Mouse (Mus musculus): ENCODE results near the gene Camsap2.

Camsap2 gene

DNA sequence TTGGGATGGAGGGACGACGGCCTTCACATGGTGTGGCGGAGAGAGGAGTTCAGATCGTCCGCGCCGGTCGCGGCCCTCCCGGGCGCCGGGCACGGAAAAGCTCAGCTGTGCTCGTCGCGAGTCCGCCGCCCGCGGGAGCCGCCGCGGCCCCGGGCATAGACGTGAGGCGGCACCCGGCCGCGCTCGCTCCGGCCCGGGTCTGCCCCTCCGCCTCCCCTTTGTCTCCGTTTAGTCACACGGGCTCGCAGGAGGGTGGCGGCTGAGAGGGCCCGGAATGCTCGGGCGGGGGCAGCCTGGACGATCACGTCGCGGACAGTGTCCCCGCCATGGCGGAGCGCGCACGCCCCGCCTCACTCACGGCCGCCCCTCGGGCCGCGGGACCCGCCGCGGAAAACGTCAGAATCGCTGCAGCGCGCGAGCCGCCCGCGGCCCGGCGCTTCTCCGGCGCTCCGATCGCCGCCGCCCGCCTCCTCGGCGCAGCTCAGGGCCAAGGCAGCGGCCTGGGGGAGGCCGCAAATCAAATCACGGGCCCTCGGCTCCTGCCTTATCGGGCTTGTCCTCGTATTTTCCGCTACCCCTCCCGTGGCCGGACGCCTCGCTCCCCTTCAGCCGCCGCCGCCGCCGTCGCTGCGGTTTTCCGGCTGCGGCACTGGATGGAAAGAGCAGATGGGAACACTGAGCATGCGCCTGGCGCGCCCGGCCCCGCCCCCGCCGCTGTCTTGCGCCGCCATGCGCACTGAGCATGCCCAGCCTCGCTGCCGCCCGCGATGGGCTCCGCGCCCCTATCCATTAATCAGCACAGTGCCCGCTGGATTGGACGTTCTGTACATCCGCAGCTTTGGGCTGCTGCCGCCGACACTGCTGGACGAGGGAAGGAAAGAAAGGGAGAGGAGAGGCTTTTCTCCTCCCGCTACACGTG is at the start of gene Camsap2:
Gene Camsap2, minus strand, starts transcription at position 651 of the 919 bp plus-strand sequence.
- peak; percentile 89 for DNase-seq (ENCODE audit: low read depth)

DNA sequence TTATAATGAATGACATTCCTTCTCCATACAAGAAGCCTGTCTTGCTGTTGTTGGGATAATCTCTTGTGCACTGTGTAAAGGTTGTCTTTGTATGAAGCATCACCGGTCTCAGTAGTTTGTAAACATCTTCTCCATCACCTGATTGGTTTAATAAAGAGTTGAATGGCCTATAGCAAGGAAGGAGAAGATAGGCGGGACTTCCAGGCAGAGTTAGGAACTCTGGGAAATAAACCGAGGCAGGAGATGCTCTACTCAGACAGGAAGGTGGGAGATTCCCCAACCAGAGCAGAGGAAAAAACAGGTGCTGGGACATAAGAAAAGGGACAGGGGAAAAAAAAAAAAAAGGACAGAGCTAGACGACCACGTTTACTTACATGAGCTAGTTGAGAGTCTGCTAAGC is 49.2 kb upstream of the Camsap2 start:
- no peak for DNase-seq (ENCODE audit: low read depth)

- DNase-seq (ENCODE audit: low read depth) = no peak
Observed at GRCm38 (mm10) chr1:136394506-136394905, 48.6 kb upstream of the Camsap2 start.

- DNase-seq (ENCODE audit: low read depth) = no peak
Observed at GRCm38 (mm10) chr1:136386914-136387313, 41.0 kb upstream of the Camsap2 start.

- peak; percentile 13 for DNase-seq (ENCODE audit: low read depth)
Observed at GRCm38 (mm10) chr1:136381583-136381982, 35.7 kb upstream of the Camsap2 start.

DNA sequence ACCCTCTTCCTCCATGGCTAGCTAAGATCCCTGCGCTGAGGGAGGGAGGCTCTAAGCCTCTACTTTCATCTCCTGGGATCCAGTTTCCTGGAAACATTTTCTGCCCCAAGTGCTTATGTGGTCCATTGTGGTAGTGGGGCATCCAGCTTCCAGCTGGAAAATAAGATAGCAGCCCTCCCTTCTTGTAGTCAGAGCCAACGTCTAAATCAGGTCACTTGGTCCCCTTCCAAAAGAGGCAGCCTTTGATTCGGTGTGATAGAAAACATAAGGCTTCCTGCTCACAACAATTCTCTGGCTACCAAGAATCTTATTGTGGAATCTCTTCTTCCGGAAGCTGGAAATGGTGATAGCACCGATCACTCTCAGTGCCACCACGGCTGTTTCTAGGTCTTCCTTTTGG is 35.3 kb upstream of the Camsap2 start:
- no peak for DNase-seq (ENCODE audit: low read depth)

DNA sequence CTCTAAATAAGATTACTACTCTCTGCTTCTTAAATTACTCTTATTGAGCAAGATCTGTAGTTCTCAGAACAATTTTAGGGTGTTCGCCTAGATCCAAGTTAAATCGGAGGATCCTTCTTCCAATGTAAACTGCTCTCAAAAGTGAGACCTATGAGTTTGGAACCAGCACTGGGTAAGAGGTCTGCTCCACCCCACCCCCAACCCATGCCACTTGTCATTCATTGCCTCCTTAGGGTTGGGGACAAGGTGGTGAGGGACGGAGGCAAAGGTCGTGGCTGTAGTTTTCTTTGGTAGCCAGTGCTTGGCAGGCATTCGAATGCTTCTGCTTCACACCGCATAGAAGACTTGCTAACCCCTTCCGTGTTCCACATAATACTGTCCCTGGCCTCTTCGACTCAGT is 34.7 kb upstream of the Camsap2 start:
- no peak for DNase-seq (ENCODE audit: low read depth)

DNA sequence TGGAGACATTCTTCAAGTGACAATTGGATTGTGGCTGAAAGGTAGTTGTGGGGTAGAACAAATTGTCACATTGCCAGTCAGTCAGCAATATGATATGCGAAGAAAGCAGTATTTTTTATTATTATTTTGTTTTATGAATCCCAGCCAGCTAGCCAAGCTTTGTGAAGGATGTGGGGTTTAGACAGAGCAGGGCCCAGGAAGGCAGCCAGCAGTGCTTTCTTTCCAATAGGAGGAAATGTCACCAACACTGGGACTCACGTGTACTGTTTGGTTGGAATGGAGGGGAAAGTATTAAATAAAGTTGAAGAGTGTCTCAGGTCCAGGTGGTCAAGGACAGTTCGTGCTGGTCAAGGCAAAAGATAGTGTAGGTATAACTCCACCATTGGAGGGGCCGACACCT is 34.3 kb upstream of the Camsap2 start:
- no peak for DNase-seq (ENCODE audit: low read depth)

DNA sequence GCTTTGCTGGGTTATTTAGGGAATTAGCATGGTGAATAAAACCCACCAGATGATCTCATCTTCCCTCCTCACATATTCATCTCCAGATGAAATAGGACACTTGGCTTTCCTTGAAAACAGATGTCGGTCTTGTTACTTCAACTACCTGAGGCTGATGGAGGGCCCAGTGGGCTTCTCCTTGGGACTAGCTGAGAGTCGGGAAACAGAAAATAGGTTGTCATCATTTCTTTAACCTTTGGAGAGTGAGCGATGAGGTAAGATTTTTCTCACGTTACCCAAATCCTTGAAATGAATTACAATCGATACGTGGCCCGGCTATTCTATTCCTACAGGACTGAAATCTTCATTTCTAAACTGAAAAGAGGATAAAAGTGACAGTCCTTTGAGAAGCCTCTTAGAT is 33.4 kb upstream of the Camsap2 start:
- DNase-seq (ENCODE audit: low read depth) = no peak

- no peak for DNase-seq (ENCODE audit: low read depth)
Observed at GRCm38 (mm10) chr1:136365986-136366385, 20.1 kb upstream of the Camsap2 start.

DNA sequence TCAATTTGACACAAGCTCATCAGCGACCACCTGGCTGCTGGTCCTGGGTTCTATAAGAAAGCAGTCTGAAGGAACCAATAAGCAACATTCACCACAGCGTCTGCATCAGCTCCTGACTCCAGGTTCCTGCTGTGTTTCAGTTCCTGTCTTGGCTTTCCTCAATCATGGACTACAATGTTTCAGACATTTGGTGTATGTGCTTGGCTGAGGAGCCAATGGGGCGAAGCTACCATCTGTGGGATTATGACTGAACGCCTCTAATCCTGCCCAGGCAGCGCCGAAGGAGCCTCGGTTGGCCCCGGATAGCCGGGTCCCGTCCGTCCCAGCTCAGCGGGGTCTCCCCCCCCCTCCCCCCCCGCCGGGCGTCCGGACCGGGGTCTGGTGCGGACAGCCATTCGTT is 18.8 kb upstream of the Camsap2 start:
- DNase-seq (ENCODE audit: low read depth) = no peak

GRCm38 (mm10) chr1:136363035-136363434 is 17.1 kb upstream of the Camsap2 start:
- DNase-seq (ENCODE audit: low read depth) = no peak

DNA sequence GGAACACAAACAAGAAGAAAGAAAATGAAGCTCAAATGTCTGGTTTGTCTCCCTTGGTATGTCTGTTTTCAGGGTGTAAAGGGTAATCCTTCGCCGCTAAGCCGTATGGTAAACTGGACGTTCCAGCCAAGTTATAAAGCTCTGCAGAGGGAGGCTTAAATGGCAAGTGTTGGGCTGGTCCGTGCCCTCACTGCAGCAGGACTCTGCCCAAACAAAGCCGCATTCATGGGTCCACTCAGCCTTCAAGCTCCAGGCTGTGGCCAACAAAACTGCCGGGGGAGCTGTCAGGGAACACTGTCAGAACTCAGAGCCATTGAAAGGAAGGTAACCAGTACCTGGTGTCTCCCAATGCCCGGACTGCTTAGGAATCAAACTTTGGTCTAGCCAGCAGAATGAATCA is 16.7 kb upstream of the Camsap2 start:
- DNase-seq (ENCODE audit: low read depth) = no peak

DNA sequence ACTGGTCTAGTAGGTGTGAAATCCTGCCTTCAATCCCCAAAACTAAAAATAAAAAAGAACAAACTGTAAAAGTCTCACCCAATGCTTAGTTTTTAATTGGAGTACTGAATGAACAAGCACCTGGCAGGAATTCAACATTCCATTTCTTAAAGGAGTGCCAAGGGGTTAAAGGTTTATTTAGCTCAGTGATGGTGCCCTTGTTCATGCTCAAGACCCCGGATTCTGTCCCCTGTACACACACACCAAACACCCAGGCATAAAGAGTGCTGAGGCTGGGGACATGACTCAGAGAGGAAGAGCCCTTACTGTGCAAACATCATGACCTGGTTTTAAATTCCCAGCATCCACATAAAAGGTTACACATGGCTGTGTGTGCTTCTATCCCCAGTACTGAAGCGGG is 15.5 kb upstream of the Camsap2 start:
- DNase-seq (ENCODE audit: low read depth) = no peak

- DNase-seq (ENCODE audit: low read depth) = no peak
Observed at GRCm38 (mm10) chr1:136360909-136361308, 15.0 kb upstream of the Camsap2 start.

- DNase-seq (ENCODE audit: low read depth) = no peak
Observed at GRCm38 (mm10) chr1:136358841-136359360, 13.0 kb upstream of the Camsap2 start.

- DNase-seq (ENCODE audit: low read depth) = no peak
Observed at GRCm38 (mm10) chr1:136355651-136356050, 9.7 kb upstream of the Camsap2 start.

DNA sequence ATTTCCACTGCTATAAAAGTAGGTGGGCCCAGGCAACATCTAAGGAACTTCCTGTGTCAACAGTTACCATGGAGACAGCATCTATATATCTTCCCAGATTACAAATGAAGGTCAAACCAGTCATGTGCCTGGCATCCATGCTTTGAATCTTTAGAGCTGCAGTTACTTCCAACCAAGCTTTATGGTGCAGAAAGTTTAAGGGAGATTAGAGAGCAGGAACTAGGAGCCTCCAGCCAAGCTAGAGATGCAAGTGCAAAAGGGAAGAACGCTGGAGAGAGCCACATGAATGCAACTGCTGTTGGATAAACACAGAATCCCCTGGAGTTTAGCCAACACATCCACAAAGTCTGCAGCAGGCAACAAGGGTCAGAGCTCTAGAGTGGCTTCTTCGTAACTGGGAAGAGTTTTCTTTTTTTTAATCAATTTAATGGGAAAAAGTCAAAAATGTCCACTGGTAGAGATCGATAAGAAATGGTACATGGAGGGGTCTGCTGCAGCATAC is 4.8 kb upstream of the Camsap2 start:
- no peak for DNase-seq (ENCODE audit: low read depth)

- no peak for DNase-seq (ENCODE audit: low read depth)
Observed at GRCm38 (mm10) chr1:136348137-136348536, 2.2 kb upstream of the Camsap2 start.

- no peak for DNase-seq (ENCODE audit: low read depth)
Observed at GRCm38 (mm10) chr1:136347140-136347539, 1.2 kb upstream of the Camsap2 start.

DNA sequence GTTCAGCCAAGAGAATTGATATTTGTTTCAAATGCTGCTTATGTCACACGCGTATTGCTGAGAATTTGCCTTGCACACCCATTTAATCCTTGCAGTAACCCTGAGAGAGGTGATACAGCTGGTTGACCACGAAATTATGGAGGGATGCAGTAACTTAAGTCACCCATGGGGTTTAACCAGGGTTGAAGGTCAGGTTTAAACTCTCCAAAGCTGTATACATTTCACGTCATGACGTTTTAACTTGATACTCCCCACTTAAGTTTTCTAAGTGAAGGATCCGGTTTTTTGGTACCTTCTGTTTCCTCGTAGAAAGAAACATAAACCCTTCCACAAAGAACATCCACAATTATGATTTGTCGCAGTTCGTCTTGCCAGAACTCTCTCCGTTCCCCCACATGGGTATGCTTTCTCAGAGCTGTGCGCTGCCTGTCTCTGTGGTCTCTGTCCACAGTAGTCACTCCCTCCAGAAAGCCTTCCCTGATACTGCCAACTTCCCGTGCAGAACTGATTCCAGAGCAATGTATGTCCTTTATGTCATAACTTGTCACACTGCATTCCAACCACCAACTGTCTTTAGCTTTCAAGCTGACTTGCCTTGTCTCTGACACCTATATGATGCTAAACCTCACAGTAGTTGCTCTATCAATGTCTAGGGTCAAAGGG is 600 bp upstream of the Camsap2 start:
- no peak for DNase-seq (ENCODE audit: low read depth)

- peak; percentile 10 for DNase-seq (ENCODE audit: low read depth)
Observed at GRCm38 (mm10) chr1:136344768-136345453, 993 bp downstream of the Camsap2 start.

Data from 416B (cell line).